Mouse (Mus musculus): ENCODE measurements around the gene Atp1a2.
A peak's percentile ranks its signal among the peaks of the same experiment; 100 is the strongest.

DNA sequence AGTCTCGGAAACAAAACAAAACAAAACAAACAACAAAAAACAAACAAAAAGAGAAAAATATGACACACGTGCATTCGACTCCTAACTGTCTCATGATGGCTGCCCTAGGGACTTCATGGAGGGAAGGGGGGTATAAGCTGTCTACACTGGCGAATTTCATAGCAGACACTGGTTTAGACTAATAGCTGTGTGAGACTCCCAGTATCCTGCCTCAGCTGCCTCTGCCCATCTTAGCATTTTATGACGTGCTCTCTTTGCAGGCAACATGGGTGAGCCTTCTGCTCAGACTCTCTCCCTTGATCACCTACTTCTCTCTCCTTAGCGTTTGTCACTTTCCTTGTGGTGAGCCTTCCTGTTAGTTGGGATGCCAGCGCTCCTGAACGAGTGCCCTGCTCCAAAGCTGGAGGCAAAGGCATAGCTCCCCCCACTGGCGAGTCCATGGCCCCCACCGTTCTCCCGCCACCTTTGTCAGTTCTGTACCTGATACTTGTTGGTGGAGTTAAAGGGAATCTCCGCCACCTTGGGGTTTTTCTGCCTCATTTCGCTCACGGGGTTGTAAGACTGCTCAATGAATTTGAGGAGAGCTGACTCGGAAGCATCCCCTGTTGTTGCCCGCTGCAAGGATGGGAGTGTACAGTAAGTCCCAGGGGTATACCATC is 54.2 kb downstream of the Atp1a2 start:
- TF ChIP-seq CTCF (IDR thresholded peaks at IDR 0.05) (peak; percentile 60), EP300 (IDR thresholded peaks at IDR 0.05) (no peak)
